Mouse (Mus musculus) embryo, embryonic 11 days (tissue): ENCODE results near the gene Wnt3a.
A peak's percentile ranks its signal among the peaks of the same experiment; 100 is the strongest.

Source experiments
- DNase-seq: peaks from one replicate; pipeline ENCODE4 v3.0.0-alpha.2; 2015

The Wnt3a gene

DNA sequence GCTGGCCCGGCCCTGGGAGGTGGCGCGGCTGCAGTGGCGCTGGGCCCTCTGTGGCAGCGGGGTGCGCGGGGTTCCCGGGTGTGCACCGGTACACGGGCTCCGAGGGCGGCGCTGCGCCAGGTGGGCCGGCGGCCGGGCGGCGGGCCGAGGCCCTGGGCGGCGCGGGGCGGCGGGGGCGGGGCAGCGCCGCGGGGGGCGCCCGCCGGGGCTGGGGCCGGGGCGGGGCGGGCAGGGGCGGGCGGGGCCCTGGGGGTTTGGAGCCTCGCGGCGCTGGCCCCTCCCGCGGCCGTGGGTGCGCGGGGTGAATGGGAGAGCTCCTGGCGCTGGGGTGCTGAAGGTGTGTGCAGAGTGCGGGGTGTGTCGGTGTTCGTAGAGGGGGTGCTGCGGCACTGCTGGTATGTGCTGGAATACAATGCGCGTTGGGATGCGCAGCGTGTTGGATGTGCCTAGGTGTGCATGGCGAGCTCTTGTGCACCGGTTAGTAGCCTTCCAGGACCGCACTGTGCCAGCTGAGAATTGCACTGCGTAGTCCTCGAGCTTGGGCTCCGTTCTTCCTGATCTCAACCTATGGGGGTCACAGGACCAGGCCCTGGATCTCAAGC is at the start of gene Wnt3a:
TSS of gene Wnt3a (minus strand) at position 51 of the 602 bp plus-strand sequence.
- DNase-seq = no peak

DNA sequence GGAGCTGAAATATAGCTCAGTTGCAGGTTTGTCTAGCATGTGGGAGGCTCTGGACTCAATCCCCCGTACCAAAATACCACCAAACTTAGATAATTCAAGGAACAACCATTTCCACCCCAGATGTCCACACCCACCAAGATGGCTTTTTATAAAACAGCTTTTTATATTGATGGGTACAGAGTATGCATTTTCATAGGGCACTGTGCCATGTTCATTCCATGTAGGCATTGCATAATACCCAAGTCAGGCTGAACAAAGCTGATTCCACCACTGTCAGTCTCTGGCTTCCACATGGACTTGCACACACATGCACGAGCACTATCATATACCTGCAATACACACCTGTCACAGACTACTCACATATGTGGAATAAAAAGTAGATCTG is 48.2 kb upstream of the Wnt3a start:
- DNase-seq = no peak

DNA sequence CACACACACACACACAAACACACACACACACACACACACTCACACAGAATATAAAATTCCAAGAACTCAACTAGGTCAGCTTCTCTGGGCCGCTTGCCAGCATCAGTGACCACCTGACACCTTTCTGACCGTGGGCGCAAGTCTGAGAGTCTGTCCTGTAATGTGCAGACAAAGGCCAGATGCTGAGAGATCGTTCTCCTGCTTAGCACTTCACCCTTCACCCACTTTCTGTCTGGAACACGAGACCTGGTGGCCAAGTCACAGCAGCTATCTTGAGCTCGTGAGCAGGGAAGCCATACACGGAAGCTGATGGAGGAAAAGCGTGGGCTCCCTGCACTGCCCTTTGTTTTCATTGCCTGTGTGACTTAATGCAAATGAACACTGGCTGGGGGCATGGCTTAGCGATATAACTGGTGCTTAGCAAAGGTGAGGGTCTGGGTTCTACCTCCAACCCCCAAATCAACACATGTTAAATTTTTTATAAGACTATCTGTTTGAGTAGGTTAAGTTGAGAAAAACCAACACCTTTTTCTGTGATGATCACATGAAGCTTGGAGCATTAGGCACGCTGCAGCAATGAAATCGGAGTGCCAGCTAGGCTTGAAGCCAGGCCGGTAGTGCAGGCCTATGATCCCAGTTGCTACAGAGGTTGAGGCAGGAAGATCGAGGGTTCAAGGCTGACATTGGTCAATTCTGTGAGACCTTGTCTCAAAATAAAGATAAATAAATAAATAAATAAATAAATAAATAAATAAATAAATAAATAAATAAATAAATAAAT is 47.6 kb upstream of the Wnt3a start:
- DNase-seq = no peak

DNA sequence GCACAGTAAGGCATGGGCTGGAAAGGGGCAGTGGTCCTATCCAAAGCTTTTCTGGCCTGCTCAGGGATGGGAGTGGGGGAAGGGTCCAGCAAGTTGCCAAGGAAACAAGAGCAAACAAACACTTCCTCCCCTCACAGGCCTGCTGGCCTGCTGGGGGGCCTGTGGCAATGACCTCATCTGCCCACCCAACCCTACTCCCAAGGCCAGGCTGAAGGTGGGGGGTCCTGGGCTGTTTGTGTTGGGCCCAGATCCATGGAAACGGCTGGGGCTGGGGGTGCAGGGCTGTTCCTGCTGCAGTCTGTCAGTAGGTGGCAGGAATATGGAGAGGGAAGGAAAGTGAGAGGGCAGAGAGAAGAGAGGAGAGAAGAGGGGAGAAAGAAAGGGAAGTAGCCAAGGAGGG is 45.8 kb upstream of the Wnt3a start:
- peak; percentile 56 for DNase-seq

DNA sequence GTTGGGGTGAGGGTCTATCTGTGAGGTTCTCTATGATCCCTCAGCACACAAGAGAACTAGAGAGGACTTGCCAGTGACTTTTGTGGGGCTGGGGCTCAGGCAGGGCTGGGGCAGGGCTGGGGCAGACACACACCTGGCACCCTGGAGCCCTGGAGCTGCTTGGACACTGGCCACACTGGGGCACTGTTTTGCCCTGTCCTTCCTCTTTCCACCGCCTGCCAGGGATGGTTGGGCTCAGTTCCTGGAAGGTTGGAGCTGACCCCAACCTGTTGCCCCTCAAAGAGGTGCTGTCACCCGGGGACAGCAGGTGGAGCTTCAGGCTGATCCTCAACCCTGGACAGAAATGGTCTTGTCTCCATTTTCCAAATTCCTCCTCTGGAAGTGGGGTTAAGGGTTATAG is 45.4 kb upstream of the Wnt3a start:
- DNase-seq = no peak

DNA sequence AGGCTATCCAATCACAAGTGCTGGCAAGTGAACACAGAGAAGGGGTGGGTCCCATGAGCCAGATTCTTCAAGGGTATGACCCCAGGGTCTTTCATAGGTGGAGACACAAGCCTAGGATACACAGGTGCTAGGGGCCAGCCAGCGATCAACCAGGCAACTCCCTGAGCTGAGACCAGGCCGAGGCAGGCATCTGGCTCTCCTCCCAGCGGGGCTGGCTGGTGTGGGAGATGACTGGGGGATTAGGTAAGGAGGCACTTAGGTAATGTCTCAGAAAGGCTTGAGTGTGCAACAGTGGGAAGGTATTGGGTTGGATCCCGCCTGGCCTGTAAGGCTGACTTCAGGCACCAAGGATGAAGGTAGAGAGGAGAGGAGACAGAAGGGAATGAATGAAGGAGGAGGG is 44.6 kb upstream of the Wnt3a start:
- DNase-seq = no peak

DNA sequence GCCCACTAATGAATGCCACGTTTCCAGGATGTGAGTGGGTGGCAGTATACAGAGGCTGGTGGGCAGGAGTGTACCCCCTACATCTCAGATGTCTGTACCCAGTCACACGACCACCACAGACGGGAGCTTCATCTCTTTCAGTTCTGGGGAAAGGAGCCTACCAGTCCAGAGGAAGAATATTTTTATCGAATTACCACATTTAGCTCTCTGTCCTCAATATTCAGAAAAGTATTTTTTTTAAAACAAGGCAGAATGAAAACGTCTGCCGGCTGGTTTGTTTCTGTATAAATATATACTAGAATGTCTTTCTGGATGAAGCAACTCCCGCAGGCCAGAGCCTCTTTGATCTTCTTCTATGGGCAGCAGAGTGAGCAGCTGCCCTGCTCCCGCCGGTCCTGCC is 42.4 kb upstream of the Wnt3a start:
- DNase-seq = no peak

DNA sequence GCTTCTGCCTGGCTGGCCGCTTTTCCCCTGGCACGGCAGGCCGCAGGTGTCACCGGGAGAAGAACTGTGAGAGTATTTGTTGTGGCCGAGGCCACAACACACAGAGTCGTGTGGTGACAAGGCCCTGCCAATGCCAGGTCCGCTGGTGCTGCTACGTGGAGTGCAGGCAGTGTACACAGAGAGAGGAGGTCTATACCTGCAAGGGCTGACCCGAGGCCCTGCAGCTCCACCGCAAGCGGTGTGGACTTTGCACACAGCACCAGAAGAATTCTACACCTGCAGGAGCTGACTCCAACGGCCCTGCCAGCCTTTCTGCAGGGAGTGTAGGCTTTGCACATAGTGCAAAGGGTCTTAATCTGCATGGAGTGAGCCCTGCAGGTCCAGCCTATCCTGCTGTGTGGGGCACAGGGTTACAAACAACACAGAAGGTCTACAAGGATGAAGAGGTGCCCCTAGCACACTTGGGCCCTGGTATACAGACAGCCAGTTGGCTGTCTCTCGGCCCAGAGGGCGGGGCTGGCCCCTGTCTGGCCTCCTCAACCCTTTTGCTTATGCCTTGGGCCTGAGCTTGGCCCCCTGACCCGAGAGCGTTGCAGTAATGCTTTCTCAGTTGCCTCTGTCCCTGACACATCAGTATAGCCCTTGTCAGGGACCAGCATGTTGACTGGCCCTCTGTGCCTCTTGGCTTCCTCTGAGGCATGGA is 40.8 kb upstream of the Wnt3a start:
- DNase-seq = no peak

DNA sequence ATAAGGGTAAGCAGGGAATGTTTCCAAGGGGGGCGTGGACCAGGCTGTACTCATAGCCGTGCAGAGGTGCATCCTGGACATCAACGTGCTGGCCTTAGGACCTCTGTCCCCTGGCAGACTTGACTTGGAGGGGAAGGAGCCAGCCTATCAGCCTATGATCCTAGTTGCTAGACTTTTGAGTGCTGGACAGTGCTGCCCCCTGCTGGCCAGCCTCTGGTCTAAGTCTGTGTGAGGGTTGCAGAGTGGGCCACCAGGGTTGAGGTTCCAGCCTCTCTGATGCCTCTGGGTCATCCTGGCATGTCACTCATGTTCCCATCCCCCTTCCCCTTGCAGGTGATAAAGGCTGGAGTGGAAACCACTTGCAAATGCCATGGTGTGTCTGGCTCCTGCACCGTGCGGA is 40.0 kb upstream of the Wnt3a start:
- peak; percentile 84 for DNase-seq

DNA sequence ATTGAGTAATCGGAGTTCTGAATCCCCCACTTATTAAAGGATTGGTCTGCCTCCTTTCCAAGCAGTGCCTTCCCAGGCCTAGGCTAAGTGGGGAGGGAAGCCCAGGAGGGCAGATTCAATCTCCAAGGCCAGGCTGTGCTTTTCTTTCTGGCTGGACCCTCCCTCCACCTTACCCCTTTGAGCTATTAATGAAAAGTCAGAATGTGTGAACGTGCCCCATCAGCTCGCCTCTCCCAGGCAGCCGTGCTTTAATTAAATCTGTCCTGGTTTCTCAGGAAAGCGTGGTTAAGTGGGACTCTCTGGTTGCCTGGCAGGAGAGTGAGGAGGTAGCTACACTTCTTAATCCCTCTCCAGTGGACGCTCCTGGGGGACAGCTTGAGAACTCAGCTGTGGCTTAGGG is 39.1 kb upstream of the Wnt3a start:
- peak; percentile 26 for DNase-seq

DNA sequence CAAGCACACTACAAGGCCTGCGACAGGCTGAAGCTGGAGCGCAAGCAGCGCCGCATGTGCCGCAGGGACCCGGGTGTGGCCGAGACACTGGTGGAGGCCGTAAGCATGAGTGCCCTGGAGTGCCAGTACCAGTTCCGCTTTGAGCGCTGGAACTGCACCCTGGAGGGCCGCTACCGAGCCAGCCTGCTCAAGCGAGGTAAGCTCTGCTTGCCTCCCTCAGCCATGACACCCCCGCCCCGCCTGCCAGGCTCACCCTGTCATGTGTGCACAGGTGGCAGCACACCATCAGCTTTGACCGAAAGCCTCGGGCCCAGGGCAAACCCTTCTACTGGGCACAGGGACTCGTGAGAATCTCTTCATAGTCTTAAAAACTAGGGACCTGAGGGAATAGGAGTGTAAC is 37.1 kb upstream of the Wnt3a start:
- no peak for DNase-seq

DNA sequence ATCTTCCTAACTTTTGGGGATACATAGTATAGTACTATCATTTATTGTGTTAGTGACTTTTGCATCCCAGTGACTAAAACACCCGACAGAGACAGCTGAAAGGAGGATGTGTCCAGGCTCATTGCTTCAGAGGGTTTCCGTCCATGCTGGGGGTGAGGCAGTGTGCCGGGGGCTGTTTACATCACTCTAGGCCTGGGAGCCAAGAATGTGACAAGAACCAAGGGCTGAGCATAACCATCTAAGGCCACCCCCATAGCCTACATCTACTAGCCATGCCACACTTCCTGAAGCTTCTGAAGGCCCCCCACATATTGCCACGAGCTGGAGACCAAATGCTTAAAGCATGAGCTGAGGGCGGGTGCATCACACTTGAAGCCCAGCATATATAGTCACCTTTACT is 34.2 kb upstream of the Wnt3a start:
- DNase-seq = no peak

DNA sequence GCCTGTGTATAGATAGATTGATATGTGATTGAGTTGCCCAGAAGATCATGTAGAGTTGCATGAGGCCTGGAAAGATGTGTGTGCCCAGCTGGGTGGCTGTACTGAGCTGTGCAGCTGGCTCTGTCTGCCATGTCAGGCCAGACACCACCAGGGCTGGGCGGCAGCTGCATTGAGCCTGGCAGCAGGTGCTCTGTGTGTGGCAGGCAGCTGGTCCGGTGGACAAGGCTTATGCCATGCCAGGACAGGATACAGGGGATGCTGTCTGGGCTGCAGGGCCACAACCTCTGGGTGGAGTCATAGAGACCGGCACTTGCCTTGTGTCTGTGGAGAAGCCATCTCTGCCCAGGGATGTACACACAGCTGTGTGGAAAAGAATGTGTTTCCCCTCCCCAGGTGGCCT is 32.4 kb upstream of the Wnt3a start:
- DNase-seq = no peak

DNA sequence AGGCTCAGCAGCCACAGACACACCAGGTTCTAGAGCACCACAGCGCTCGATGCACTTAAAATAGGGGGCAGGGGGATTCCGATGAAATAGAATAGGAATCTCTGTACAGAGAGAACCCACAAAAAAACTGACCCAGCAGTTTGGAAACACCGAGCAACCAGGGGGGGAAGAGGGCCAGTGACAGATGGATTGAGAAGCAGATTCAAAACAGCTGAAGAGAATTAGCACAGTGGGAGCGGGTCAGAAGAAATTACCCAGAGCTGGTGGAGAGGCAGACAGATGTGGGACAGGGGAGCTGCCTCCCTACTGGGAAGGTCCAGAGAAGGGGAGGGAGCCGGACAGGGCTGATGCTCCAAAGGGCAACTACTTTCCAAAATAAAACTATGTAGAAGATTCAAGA is 26.0 kb upstream of the Wnt3a start:
- peak; percentile 44 for DNase-seq

DNA sequence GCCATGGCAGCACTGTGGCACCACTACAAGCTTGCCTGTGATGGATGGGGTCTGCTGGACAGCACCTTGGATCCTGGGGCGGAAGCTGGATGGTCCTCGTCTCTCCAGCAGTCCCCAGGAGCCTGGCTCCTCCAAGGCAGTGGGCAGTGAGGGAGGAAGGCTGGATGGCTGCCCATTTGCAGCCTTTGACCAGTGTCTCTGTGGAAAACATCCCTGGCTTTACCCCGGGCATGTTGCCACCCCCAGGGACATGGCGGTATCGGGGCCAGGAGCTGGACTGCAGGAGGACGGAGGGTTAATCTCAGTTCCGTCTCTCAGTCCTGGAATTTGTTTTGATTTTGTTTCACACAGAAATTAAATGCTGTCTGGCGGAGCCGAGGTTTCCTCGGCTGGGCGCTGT is 23.4 kb upstream of the Wnt3a start:
- no peak for DNase-seq

DNA sequence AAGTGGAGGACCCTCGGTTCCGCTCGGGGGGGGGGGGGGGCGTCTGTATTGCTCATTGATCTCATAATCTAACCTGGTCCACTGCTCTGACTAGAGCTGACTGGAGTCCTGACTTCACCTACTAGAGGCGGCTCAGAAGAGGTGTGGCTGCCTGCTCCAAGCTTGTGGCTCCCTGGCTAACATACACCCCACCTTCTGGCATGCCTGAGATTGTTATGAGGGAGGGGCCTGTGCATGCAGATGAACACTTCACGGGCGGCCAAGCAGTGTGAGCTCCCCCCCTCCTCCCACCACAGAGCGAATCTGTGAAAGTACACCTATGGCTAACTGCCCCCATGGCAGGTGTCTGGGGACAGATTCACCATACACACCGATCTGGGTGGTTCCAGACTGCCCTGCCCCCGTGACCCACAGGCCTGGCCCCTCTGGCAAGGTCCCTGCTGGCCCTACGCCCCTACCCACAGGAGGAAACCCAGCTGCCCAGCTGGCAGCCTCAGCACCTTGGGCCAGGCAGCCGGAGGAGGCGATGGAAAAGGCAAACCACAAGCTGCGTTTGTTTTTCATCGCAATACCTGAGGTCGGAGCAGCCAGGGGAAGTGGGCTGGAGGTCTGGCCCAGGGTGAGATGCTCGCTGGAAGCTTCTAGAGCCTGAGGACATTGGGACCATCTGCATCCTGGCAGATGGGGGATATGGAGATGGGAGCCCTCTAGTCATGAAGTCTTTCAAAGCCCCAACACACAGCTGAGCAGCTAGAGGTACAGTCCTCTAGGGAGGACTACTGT is 22.7 kb upstream of the Wnt3a start:
- no peak for DNase-seq

DNA sequence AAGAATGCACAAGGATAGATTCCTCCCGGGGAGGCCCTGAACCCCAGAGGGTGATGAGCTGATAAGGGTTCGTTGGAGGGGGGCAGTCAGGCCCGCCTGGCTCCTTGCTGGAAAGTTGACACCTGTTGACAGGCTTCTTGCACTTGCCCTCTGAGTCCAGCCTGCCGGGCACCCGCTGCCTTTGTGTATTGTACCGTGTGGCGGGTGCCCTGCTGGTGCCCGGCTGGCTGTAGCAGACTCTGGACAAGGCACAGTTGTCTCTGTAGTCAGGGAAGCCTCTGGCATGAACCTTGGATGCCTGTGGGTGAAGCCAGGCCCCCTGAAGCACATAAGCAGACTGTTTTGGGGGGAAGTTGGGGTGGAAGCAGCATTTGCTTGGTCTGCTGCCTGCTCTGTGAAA is 21.9 kb upstream of the Wnt3a start:
- no peak for DNase-seq

DNA sequence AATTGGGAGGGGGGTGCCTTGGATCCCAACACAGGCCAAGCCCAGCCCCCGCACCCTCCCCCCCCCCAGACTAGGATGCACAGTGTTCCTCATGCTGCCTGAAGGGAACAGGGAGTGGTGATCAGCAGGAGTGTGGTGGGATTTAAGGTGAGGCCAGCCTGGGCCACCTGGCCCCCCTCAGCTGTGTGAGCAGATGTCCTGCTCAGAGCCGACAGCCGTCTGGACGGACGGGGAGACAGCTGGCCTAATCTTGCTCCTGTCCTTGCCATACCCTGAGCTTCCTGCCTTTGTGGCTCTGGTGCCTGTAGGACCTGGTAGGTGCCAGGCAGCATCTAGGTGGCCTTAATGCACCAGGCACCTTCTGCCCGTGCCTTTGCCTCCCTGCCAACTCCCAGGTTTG is 21.5 kb upstream of the Wnt3a start:
- DNase-seq = no peak

DNA sequence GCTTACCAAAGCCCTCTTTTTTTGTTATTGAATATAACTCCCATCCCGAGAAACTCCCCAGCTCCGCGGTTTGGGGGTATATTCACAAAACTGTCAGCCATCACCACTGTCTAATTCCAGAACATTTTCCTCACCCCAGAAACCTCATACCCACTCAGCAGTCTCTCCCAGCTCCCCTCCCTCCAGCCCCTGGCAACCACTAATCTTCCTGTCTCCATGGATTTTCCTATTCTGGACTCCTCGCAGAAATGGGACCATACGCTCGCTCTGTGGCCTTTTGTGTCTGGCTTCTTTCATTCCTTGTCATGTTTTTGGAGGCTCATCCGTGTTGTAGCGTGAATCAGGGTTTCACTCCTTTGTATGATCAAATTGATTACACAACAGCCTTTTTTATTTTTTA is 19.4 kb upstream of the Wnt3a start:
- DNase-seq = no peak

DNA sequence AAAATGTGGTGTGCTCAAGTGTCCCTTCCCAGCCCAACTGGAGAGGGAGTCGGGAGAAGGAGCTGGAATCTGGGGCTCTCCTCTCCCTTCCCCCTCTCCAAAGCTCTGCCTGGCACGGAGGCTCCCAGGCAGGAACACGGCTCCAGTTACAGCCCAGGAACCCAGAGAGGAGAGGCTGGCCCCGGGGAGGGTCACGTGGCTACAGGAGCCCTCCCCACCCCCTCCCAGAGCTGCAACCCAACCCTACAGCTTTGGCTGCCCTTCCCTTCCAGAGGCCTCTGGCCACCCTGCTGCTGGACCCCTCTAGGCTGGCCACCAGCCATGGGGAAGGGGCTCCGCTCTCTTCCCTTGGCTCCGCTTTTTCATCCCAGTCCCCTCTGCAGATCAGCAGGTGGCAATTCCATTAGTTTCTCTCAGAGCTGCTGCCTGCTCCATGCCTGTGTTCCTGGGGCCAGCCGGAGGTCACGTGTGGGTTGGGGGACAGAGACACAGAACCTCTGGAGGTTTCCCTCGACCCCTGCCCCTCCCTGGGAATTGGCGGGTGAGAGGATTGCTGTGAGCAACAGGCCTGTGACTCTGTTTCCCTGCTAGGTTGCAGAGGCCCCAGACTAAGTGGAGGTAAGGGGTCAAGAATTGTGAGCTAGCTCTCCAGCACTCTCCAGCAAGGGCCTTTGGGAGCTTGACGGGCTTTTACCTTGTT is 18.7 kb upstream of the Wnt3a start:
- DNase-seq = peak; percentile 82

DNA sequence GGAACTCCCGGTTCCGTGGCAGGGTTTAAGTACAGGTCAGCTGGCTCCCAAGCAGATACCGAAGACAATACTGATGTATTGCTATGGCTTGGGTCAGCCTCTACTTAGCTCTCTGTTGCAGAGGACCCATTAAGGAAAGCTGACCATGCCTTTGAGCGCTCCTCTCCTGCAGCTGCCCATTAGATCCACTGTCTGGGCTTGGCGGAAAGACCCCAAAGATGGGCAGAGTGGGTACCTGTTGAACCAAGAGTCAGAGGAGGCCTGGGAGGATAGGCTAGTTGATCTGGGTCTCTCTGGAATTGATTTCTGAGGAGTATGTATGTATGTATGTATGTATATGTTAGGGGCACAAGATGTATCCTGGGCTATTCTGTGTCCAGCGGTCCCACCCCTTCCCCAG is 18.1 kb upstream of the Wnt3a start:
- DNase-seq = no peak

DNA sequence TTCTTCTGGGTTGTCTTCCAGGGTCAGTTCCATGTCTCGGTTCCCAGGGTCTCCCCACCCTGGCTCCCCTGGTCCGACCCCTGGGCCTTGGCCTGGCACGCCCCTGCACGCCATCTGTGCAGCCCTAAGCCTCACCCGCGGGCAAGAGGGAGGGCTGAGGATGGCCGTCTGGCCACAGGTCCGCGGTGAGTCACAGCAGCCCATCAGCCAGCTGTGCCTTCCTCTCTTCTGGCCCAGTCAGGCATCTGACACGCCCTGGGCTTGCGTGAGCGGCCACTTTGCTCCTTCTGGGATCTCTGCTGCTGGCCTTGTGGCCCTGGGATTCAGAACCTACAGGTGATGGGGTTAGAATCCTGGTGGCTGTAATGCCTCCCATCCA is 17.6 kb upstream of the Wnt3a start:
- DNase-seq = no peak
